Mouse (Mus musculus) limb, embryonic 14.5 days (tissue): ENCODE results near the gene Hk1. TPM values are rescaled to one million over a fixed set of nuclear protein-coding genes. Genes with fewer than 3 reads are reported as not detected.

ENCODE experiments used
- ATAC-seq: fragments of 200-750 bp; cut with Nextera tagmentation; 2 replicates; pipeline ENCODE4 v1.8.0; 2017; ENCODE audit warnings: low read depth, moderate number of reproducible peaks, moderate TSS enrichment; ENCODE audit not compliant: low FRiP score
- DNase-seq: peaks from one replicate; pipeline ENCODE4 v3.0.0-alpha.2; 2015; ENCODE audit warnings: low spot score
- H3K27ac ChIP-seq: fragments of 300-500 bp; sonication (generic); replicated peaks from 2 replicates; pipeline ENCODE4 v1.5.1; 2014; ENCODE audit warnings: low read depth, mild to moderate bottlenecking, low read length, moderate library complexity, mixed read lengths
- H3K27me3 ChIP-seq: fragments of 300-500 bp; sonication (generic); 2 replicates; pipeline ENCODE4 v1.6.1; 2014; ENCODE audit warnings: low read length, mixed read lengths; ENCODE audit not compliant: control insufficient read depth, insufficient read depth
- H3K36me3 ChIP-seq: fragments of 300-500 bp; sonication (generic); 2 replicates; pipeline ENCODE4 v1.6.1; 2014; ENCODE audit warnings: mild to moderate bottlenecking, low read length, moderate library complexity, mixed read lengths; ENCODE audit not compliant: control insufficient read depth, insufficient read depth
- H3K4me1 ChIP-seq: fragments of 300-500 bp; sonication (generic); 2 replicates; pipeline ENCODE4 v1.6.1; 2014; ENCODE audit warnings: antibody characterized with exemption, low read length, mixed read lengths; ENCODE audit not compliant: control insufficient read depth, insufficient read depth
- H3K4me2 ChIP-seq: fragments of 300-500 bp; sonication (generic); replicated peaks from 2 replicates; pipeline ENCODE4 v1.6.1; 2014; ENCODE audit warnings: low read depth, mild to moderate bottlenecking, low read length, moderate library complexity; ENCODE audit not compliant: severe bottlenecking
- H3K4me3 ChIP-seq: fragments of 300-500 bp; sonication (generic); replicated peaks from 2 replicates; pipeline ENCODE4 v1.5.1; 2014; ENCODE audit warnings: low read length
- H3K9ac ChIP-seq: fragments of 300-500 bp; sonication (generic); 2 replicates; pipeline ENCODE4 v1.6.1; 2014; ENCODE audit warnings: mild to moderate bottlenecking, low read depth, low read length, moderate library complexity; ENCODE audit not compliant: severe bottlenecking
- H3K9me3 ChIP-seq: fragments of 300-500 bp; sonication (generic); 2 replicates; pipeline ENCODE4 v1.6.1; 2016; ENCODE audit warnings: low read length; ENCODE audit not compliant: control insufficient read depth
- POLR2A ChIP-seq: fragments of 200-500 bp; IDR thresholded peaks from 2 replicates; pipeline ENCODE4 v1.8.0; 2012; ENCODE audit warnings: inconsistent platforms, mild to moderate bottlenecking, moderate library complexity, borderline replicate concordance; ENCODE audit not compliant: insufficient read depth, insufficient read length; ENCODE audit errors: extremely low read depth
- WGBS: fragments of 180-500 bp; shearing (Covaris S2); extraction: QIAGEN DNeasy Blood & Tissue Kit; methylation state at CpG from one replicate; pipeline ENCODE4 v1.1.7; 2014; 5-methylcytosine and 5-hydroxymethylcytosine counted together
- polyA plus RNA-seq, 2 experiments: library from polyadenylated mRNA; depleted of rRNA in 1 of 2; stranded (reverse) in 1 of 2; unstranded in 1 of 2; fragments of >200 nt; fragmentation: Nextera tagmentation in 1 of 2; extraction: Ambion mirVana in 1 of 2; gene quantifications; 2 replicates each; pipeline versions ENCODE4 v1.2.1 to v1.2.3; 2012 to 2014

Hk1 gene
- polyA plus RNA-seq, 2 experiments, result 29.2 to 32.1 TPM

- no peak overlapping the region for H3K27ac ChIP-seq
- H3K4me3 ChIP-seq, result no peak overlapping the region
- DNase-seq (peak; percentile 52), ATAC-seq (0 out of 2 replicates have a peak, but pooled peaks have one; percentile 57)
- 14% methylated on average over 5 of the region's 5 CpGs for WGBS
- no peak overlapping the region for H3K9ac ChIP-seq
- H3K4me1 ChIP-seq, result 0 out of 2 replicates have a peak, but pooled peaks cover 4% of the 10 kb centered on the region
- H3K27me3 ChIP-seq, result no peaks in the 10 kb centered on the region
- H3K36me3 ChIP-seq, result no peaks in the 10 kb centered on the region
- no peak overlapping the region for H3K4me2 ChIP-seq
- no peaks in the 10 kb centered on the region for H3K9me3 ChIP-seq
- TF ChIP-seq POLR2A, result no peak
Measured at GRCm38 (mm10) chr10:62410943-62411342, 31.2 kb upstream of the Hk1 start.

DNA sequence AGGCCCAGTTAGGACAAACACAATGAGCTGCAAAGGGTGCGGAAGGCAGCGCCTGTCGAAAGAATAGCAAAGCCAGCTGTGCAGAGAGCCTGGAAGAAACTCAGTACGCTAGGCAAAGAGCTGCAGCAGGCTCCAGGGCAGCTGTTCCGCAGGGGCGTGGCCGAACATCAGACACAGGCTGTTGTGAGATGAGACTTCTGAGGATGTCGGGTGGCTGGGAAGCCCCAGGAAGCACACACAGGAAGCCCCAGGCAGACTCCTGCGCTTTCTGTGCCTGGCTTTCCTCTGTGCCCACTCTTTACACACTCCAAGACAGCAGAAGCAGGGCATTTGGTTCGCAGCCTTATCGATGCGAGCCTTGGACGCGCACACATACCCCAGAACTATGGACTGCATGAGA lies 25.2 kb upstream of the Hk1 start:
- TF ChIP-seq POLR2A, result no peak
- ATAC-seq (peak; percentile 84), DNase-seq (peak; percentile 59)
- H3K4me1 ChIP-seq, result 0 out of 2 replicates have a peak, but pooled peaks cover 2% of the 10 kb centered on the region
- H3K27me3 ChIP-seq, result no peaks in the 10 kb centered on the region
- no peaks in the 10 kb centered on the region for H3K9me3 ChIP-seq
- no peak overlapping the region for H3K27ac ChIP-seq
- peak overlapping the region; percentile 17; the same call in 1 of the 2 replicates for H3K4me3 ChIP-seq
- 32% methylated on average over 14 of the region's 14 CpGs for WGBS
- H3K9ac ChIP-seq, result no peak overlapping the region
- peak overlapping the region; percentile 37 for H3K4me2 ChIP-seq
- no peaks in the 10 kb centered on the region for H3K36me3 ChIP-seq

DNA sequence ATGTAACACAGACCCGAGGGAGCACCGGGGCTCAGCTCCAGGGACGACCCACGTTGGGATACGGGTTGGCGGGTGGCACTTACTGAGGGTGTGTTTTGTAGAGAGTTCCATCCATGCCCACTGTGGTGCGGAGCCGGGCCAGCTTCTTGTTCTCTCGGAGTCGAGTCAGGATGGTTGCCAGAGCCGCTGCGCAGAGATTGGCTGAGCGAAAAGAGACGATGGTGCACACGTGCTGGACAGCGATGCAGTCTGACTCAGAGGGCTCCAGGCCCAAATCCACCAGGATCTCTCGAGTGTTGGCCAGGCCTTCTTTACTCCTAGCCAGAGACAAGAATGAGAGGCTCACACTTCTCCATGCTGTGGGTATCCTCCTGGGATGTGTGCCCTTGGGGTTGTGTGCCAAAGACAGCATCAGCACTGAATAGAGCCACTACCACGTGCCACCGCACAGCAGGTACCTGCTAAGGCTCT lies 22.0 kb upstream of the Hk1 start:
- WGBS, result 85% methylated on average over 19 of the region's 19 CpGs
- no peak overlapping the region for H3K4me3 ChIP-seq
- no peaks in the 10 kb centered on the region for H3K36me3 ChIP-seq
- no peaks in the 10 kb centered on the region for H3K27me3 ChIP-seq
- H3K9me3 ChIP-seq, result no peaks in the 10 kb centered on the region
- H3K9ac ChIP-seq, result no peak overlapping the region
- DNase-seq, result no peak
- H3K4me1 ChIP-seq, result 0 out of 2 replicates have a peak, but pooled peaks cover 2% of the 10 kb centered on the region
- H3K4me2 ChIP-seq, result no peak overlapping the region
- no peak for TF ChIP-seq POLR2A
- ATAC-seq, result no peak
- no peak overlapping the region for H3K27ac ChIP-seq

DNA sequence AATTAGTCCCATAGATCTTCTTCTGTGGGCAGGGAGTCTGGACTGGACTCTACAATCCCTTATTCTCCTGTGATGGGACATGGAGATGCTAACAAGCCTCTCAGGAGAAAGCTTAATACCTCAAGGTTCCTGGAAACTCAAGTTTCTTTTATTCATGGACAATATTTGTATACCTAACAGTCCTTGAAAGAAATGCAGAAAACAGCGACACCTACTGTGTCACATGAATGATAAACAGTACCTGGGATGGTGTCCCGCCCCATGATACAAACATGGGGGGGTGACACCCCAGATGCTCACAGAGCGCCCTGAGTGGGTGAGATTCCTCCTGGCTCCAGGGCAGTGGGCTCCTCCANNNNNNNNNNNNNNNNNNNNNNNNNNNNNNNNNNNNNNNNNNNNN lies 3.3 kb upstream of the Hk1 start:
- WGBS, result 84% methylated on average over 3 of the region's 3 CpGs
- H3K27ac ChIP-seq, result no peak overlapping the region
- no peak overlapping the region for H3K4me2 ChIP-seq
- no peaks in the 10 kb centered on the region for H3K27me3 ChIP-seq
- no peak for DNase-seq
- no peaks in the 10 kb centered on the region for H3K4me1 ChIP-seq
- H3K9me3 ChIP-seq, result no peaks in the 10 kb centered on the region
- ATAC-seq, result no peak
- no peaks in the 10 kb centered on the region for H3K36me3 ChIP-seq
- no peak for TF ChIP-seq POLR2A
- no peak overlapping the region for H3K4me3 ChIP-seq
- no peak overlapping the region for H3K9ac ChIP-seq

DNA sequence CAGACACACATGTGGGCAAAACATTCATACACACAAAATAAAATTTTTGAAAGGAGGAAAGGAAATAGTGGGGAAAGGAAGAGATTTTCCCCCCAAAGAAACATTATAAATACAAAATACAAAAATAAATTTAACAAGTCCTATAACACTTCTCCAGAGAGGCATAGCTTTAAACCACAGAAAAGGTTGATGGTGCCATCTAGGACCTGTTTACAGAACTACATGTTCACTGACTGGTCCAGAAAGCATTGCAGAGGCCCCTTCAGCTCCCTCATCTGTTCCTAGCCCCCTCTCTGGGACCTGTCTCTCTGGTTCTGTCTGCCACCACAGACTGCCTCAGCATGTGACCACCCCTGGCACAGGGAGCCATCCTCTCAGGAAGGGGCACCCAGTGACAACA lies 1.2 kb upstream of the Hk1 start:
- ATAC-seq, result no peak
- DNase-seq, result no peak
- Histone ChIP-seq H3K27ac (no peak overlapping the region), H3K9ac (no peak overlapping the region), H3K27me3 (no peaks in the 10 kb centered on the region), H3K4me2 (no peak overlapping the region), H3K4me1 (no peaks in the 10 kb centered on the region), H3K4me3 (no peak overlapping the region), H3K9me3 (no peaks in the 10 kb centered on the region), H3K36me3 (no peaks in the 10 kb centered on the region)
- no peak for TF ChIP-seq POLR2A

DNA sequence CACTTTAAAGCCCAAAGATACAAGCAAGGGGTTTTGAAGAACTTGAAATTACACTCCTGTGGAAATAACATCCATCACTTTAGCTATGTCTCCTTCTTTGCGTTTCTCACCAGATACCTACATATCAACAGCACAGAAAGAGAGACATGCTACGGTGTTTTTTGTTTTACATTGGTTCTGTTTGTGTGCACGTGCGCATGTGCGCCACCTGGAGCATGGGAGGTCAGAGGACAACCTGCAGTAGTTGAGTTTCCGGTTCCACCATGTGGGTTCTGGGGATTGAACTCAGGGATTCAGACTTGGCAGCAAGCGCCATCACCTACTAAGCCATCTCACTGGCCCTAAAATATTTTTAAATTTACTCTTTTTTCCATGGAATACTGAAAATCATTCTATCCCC lies 20.9 kb downstream of the Hk1 start:
- TF ChIP-seq POLR2A, result no peak
- ATAC-seq, result no peak

More for the DNA sequence above, 20.9 kb downstream of the Hk1 start:
- Histone ChIP-seq H3K36me3 (no peaks in the 10 kb centered on the region), H3K9me3 (no peaks in the 10 kb centered on the region), H3K4me3 (no peak overlapping the region), H3K9ac (no peak overlapping the region), H3K27me3 (no peaks in the 10 kb centered on the region), H3K27ac (no peak overlapping the region), H3K4me1 (no peaks in the 10 kb centered on the region), H3K4me2 (no peak overlapping the region)
- no peak for DNase-seq
- WGBS, result 87% methylated on average over 7 of the region's 7 CpGs
